Mouse (Mus musculus) liver, embryonic 11.5 days (tissue): ENCODE measurements around the gene Olfr700. TPM values are rescaled to one million over a fixed set of nuclear protein-coding genes. Genes with fewer than 3 reads are reported as not detected.
"Not testable (repeated sequence)": the region's sequence is repeated elsewhere in the genome, so short reads cannot be mapped to it uniquely, and the experiment has no call there.

Source experiments
- ATAC-seq: fragments of 200-750 bp; cut with Nextera tagmentation; replicated peaks from 2 replicates; pipeline ENCODE4 v1.8.0; 2017; ENCODE audit warnings: moderate number of reproducible peaks, mild to moderate bottlenecking, moderate TSS enrichment, moderate library complexity; ENCODE audit not compliant: low FRiP score
- DNase-seq: peaks from one replicate; pipeline ENCODE4 v3.0.0-alpha.2; 2017; ENCODE audit warnings: low spot score
- H3K27ac ChIP-seq: fragments of 300-500 bp; sonication (generic); 2 replicates; pipeline ENCODE4 v1.5.1; 2014; ENCODE audit warnings: mild to moderate bottlenecking, low read depth, low read length, control low read depth
- H3K27me3 ChIP-seq: fragments of 300-500 bp; sonication (generic); replicated peaks from 2 replicates; pipeline ENCODE4 v1.6.1; 2014; ENCODE audit warnings: low read length, mixed read lengths; ENCODE audit not compliant: control insufficient read depth, insufficient read depth
- H3K36me3 ChIP-seq: fragments of 300-500 bp; sonication (generic); 2 replicates; pipeline ENCODE4 v1.6.1; 2014; ENCODE audit warnings: mild to moderate bottlenecking, low read length, moderate library complexity, mixed read lengths; ENCODE audit not compliant: control insufficient read depth, insufficient read depth
- H3K4me1 ChIP-seq: fragments of 300-500 bp; sonication (generic); replicated peaks from 2 replicates; pipeline ENCODE4 v1.6.1; 2014; ENCODE audit warnings: low read length, mixed read lengths; ENCODE audit not compliant: control insufficient read depth, insufficient read depth
- H3K4me2 ChIP-seq: fragments of 300-500 bp; sonication (generic); 2 replicates; pipeline ENCODE4 v1.6.1; 2014; ENCODE audit warnings: mild to moderate bottlenecking, control low read depth, moderate library complexity
- H3K4me3 ChIP-seq: fragments of 300-500 bp; sonication (generic); 2 replicates; pipeline ENCODE4 v1.5.1; 2014; ENCODE audit warnings: low read depth, low read length, control low read depth
- H3K9ac ChIP-seq: fragments of 300-500 bp; sonication (generic); 2 replicates; pipeline ENCODE4 v1.6.1; 2014; ENCODE audit warnings: low read depth, low read length, control low read depth
- H3K9me3 ChIP-seq: fragments of 300-500 bp; sonication (generic); 2 replicates; pipeline ENCODE4 v1.6.1; 2016; ENCODE audit warnings: low read length, inconsistent platforms, mixed read lengths; ENCODE audit not compliant: control insufficient read depth
- WGBS: fragments of 180-500 bp; shearing (Covaris S2); extraction: QIAGEN DNeasy Blood & Tissue Kit; methylation state at CpG from one replicate; pipeline ENCODE4 v1.1.7; 2014; 5-methylcytosine and 5-hydroxymethylcytosine counted together
- polyA plus RNA-seq: library from polyadenylated mRNA; unstranded; fragments of >200 nt; fragmentation: Nextera tagmentation; extraction: Ambion mirVana; gene quantifications from 2 replicates; pipeline ENCODE4 v1.2.1, GENCODE M21; 2014

Olfr700 gene
- polyA plus RNA-seq: not detected in 2 replicates

DNA sequence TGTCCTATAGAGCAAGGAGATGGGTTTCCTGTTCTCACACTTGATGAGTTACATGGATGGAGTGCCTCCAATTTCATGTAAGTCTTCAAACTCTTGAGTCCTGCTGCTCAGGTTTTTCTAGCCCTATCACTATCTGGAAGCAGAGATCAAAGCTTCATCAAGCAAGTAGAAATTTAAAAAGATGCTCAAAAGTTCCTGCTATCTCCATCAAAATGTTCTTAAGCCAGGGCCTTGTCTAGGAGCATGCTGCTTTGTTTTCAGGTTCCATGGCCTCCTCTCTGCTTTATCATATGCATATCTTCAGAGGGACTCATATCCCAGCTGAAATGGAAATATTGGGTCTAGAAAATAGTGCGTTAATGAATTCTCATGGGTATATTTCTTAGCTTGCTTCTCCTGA, at the start of gene Olfr700:
Gene Olfr700 (minus strand): TSS at position 101 of the 400 bp plus-strand sequence.
- no peak within 1 kb of the TSS for H3K4me3 ChIP-seq
- no peaks in the 10 kb centered on the region for H3K27me3 ChIP-seq
- H3K4me1 ChIP-seq: no peaks in the 10 kb centered on the region
- H3K9me3 ChIP-seq: no peaks in the 10 kb centered on the region
- 88% methylated on average over 1 of the region's 1 CpGs for WGBS
- DNase-seq: no peak
- H3K27ac ChIP-seq: no peak within 1 kb of the TSS
- H3K9ac ChIP-seq: no peak within 1 kb of the TSS
- H3K4me2 ChIP-seq: no peak within 1 kb of the TSS
- ATAC-seq: no peak
- H3K36me3 ChIP-seq: no peaks in the 10 kb centered on the region

DNA sequence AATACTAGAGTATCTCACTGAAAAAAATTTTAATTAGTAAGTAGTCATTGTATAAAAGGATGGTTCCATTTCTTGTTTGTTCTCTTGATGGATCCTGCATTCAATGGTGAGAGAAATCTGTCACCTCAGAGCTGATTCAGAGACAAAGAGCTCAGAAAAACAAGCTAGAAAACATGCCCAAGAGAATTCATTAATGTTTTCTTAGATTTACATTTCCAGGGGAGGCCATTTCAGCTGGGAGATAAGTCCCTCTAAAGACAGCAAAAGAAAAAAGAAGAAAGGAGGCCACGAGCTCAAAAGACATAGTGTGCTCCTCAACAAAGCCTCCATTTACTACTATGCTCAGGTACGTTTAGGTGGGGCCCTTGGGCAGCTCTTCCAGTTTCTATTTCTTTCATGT, 34.4 kb upstream of the Olfr700 start, which contains the start of gene Olfr703:
Gene Olfr703 (plus strand): TSS at position 301 of the 400 bp plus-strand sequence.
- 63% methylated on average over 2 of the region's 2 CpGs for WGBS
- no peak for ATAC-seq
- H3K9me3 ChIP-seq: peaks cover 2% of the 10 kb centered on the region; the same call in 1 of the 2 replicates

GRCm38 (mm10) chr7:106833793-106834192, 25.2 kb upstream of the Olfr700 start, which contains the start of gene Olfr702:
TSS of gene Olfr702 (minus strand) at chr7:106833893.
- ATAC-seq: no peak
- Histone ChIP-seq H3K27ac (no peak within 1 kb of the TSS), H3K9me3 (no peaks in the 10 kb centered on the region), H3K4me1 (no peaks in the 10 kb centered on the region), H3K4me2 (no peak within 1 kb of the TSS), H3K4me3 (no peak within 1 kb of the TSS), H3K9ac (no peak within 1 kb of the TSS), H3K27me3 (no peaks in the 10 kb centered on the region), H3K36me3 (no peaks in the 10 kb centered on the region)
- DNase-seq: no peak

More for the DNA sequence above, 34.4 kb upstream of the Olfr700 start, which contains the start of gene Olfr703:
- no peak within 1 kb of the TSS for H3K4me3 ChIP-seq
- no peak within 1 kb of the TSS for H3K9ac ChIP-seq
- no peaks in the 10 kb centered on the region for H3K4me1 ChIP-seq
- no peak within 1 kb of the TSS for H3K4me2 ChIP-seq
- H3K36me3 ChIP-seq: no peaks in the 10 kb centered on the region
- H3K27ac ChIP-seq: no peak within 1 kb of the TSS
- H3K27me3 ChIP-seq: no peaks in the 10 kb centered on the region
- DNase-seq: no peak

DNA sequence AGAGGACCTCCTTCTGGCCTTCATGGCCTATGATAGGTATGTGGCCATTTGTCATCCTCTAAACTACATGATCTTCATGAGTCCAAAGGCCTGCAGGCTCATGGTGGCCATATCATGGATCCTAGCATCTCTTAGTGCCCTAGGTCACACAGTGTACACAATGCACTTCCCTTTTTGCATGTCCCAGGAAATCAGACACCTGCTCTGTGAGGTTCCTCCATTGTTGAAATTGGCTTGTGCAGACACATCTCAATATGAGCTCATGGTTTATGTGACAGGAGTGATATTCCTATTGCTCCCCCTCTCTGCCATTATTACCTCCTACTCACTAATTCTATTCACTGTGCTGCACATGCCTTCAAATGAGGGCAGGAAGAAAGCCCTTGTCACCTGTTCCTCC, 9.8 kb upstream of the Olfr700 start:
- no peak overlapping the region for H3K4me2 ChIP-seq
- no peak overlapping the region for H3K4me3 ChIP-seq
- DNase-seq: no peak
- no peak overlapping the region for H3K27ac ChIP-seq
- H3K4me1 ChIP-seq: no peaks in the 10 kb centered on the region
- ATAC-seq: no peak
- no peak overlapping the region for H3K9ac ChIP-seq
- H3K36me3 ChIP-seq: no peaks in the 10 kb centered on the region
- no peaks in the 10 kb centered on the region for H3K27me3 ChIP-seq
- no peaks in the 10 kb centered on the region for H3K9me3 ChIP-seq

- Histone ChIP-seq H3K4me2 (no peak overlapping the region), H3K4me3 (no peak overlapping the region), H3K36me3 (no peaks in the 10 kb centered on the region), H3K9me3 (no peaks in the 10 kb centered on the region), H3K9ac (no peak overlapping the region), H3K4me1 (no peaks in the 10 kb centered on the region), H3K27me3 (no peaks in the 10 kb centered on the region), H3K27ac (no peak overlapping the region)
- no peak for DNase-seq
- no peak for ATAC-seq
- 36% methylated on average over 2 of the region's 2 CpGs for WGBS
Measured at GRCm38 (mm10) chr7:106815775-106816174, 7.1 kb upstream of the Olfr700 start.

DNA sequence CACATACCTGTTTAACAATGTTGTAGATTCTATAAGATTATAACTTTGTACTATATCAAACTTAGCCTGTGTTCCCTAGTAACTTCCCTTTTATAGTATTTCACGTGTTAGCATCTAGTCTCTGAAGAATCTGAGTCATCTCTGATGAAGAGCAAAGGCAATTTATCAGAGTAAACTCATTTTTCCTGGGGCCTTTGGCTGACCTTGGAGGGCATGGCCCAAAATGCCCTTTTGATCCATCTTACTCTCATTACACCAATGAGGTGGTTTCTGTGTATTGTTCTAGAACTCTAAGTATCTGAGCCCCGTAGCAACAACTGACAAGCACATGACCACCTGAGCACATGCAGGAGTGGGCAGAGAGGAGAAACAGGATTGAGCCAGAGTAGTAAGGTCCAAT, 5.2 kb upstream of the Olfr700 start, which contains the start of gene Olfr701:
Gene Olfr701 (plus strand): TSS at position 301 of the 400 bp plus-strand sequence.
- Histone ChIP-seq H3K9ac (no peak within 1 kb of the TSS), H3K27me3 (no peaks in the 10 kb centered on the region), H3K4me2 (no peak within 1 kb of the TSS), H3K27ac (no peak within 1 kb of the TSS), H3K4me1 (no peaks in the 10 kb centered on the region), H3K4me3 (no peak within 1 kb of the TSS), H3K36me3 (no peaks in the 10 kb centered on the region), H3K9me3 (no peaks in the 10 kb centered on the region)
- DNase-seq (no peak), ATAC-seq (no peak)
- 63% methylated on average over 2 of the region's 2 CpGs for WGBS

DNA sequence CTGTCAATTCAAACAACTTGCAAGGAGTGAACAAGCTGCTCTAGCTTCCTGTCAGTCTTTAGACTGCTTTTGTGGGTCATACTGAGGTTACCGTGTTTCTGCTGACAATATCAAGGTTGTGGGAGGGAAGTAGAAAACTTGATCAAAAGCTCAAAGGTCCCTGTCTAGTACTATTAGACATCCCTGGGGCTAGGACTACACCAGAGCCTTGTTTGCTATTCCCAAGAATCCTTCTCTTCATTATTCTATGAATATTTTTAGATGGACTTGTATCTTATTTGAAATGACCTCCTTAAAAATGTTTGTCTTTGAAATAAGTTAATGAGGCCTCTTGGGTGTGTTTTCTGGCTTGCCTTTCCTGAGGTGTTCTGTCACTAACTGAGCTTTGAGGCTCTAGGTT, 15.5 kb downstream of the Olfr700 start, which contains the start of gene Olfr699:
Gene Olfr699 (minus strand): TSS at position 101 of the 400 bp plus-strand sequence.
- Histone ChIP-seq H3K9me3 (0 out of 2 replicates have a peak, but pooled peaks cover 3% of the 10 kb centered on the region), H3K4me3 (no peak within 1 kb of the TSS), H3K4me1 (no peaks in the 10 kb centered on the region), H3K27ac (no peak within 1 kb of the TSS), H3K4me2 (no peak within 1 kb of the TSS), H3K27me3 (no peaks in the 10 kb centered on the region), H3K36me3 (no peaks in the 10 kb centered on the region), H3K9ac (no peak within 1 kb of the TSS)
- ATAC-seq: no peak
- no peak for DNase-seq
- 68% methylated on average over 1 of the region's 1 CpGs for WGBS

GRCm38 (mm10) chr7:106788330-106788729, 20.3 kb downstream of the Olfr700 start:
- no peak overlapping the region for H3K4me3 ChIP-seq
- ATAC-seq (no peak), DNase-seq (no peak)
- H3K4me2 ChIP-seq: no peak overlapping the region
- no peaks in the 10 kb centered on the region for H3K9me3 ChIP-seq
- H3K4me1 ChIP-seq: no peaks in the 10 kb centered on the region
- H3K27ac ChIP-seq: no peak overlapping the region
- H3K36me3 ChIP-seq: no peaks in the 10 kb centered on the region
- no peaks in the 10 kb centered on the region for H3K27me3 ChIP-seq
- no peak overlapping the region for H3K9ac ChIP-seq

- H3K9me3 ChIP-seq, H3K4me2 ChIP-seq, H3K4me1 ChIP-seq, DNase-seq, H3K27ac ChIP-seq, H3K36me3 ChIP-seq, H3K27me3 ChIP-seq, ATAC-seq, H3K9ac ChIP-seq, H3K4me3 ChIP-seq: not testable (repeated sequence)
- 93% methylated on average over 2 of the region's 2 CpGs for WGBS
Measured at GRCm38 (mm10) chr7:106761008-106761407, 47.6 kb downstream of the Olfr700 start.
